8 mouse cellular contexts compared by ENCODE assay signal in the genomic region with DNA sequence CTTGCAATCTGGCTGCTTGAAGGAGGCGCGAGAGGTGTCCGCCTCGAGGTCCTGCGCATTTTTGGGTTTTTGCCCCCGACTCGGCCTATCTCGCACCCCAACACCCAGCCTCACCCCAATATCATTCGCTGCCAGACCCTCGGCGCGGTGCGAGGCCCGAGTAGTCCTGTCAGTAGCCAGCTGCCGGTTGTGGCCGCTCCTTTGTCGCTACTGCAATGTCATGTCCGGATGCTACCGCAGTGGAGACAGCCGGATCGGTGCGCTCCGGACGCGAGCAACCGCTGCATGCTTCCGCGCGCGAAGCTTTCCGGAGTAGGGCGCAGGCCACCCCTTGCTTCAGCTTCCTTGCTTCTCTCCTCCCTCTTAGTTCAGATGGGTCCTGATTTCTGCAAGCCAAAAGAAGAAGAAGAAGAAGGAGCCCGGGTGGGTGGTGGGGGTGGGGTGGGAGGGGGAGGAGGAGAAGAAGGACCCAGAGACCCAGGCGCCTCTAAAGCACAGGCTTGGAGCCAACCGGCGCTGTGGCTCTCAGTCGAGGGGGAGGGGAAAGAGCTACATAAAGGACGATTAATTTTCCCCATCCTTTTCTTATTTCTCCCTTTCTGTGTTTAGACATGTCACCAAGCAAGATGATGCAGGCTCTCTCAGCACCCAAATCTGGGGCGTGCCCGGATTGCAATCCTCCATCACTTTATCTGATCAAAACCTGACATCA. TPM values are rescaled to one million over a fixed set of nuclear protein-coding genes. Genes with fewer than 3 reads are reported as not detected.
DNase-seq lines count a peak whose midpoint lies in the region; ATAC-seq lines count a peak whose summit lies in the region.

No protein-coding gene starts in this region.

- H3K9me3 ChIP-seq in hindbrain, embryonic 12.5 days (replicated peaks): no peaks in the 10 kb centered on the region

- peak; percentile 26; the same call in 1 of the 2 replicates for ATAC-seq in frontal cortex, adult (ENCODE audit: low TSS enrichment)
- peak; percentile 62 for ATAC-seq in hindbrain, embryonic 12.5 days (ENCODE audit: low FRiP score)
- peak; percentile 77 for ATAC-seq in megakaryocyte progenitor cell, adult 5-6 weeks (replicated peaks; ENCODE audit: poor library complexity)

- peak; percentile 62 for DNase-seq in Muller cell, postnatal 12 days (ENCODE audit: inconsistent ontology term)
- DNase-seq in cerebellum, postnatal 10 days: peak; percentile 75 to 77
- peak; percentile 55 to 66 for DNase-seq in left cerebral cortex, postnatal 36 days (ENCODE audit: low spot score in 2 of 2)
- peak; percentile 67 for DNase-seq in right cerebral cortex, postnatal 14 days
- DNase-seq in c-Kit-positive CD71-positive TER-119-positive erythroid progenitor cells, embryonic 14.5 days (ENCODE audit: low spot score): no peak

- WGBS in hindbrain, embryonic 12.5 days: 2% methylated on average over 39 of the region's 40 CpGs

- peak overlapping the region; percentile 82 for H3K4me3 ChIP-seq in hindbrain, embryonic 12.5 days

- intact Hi-C loops in left cerebral cortex, postnatal 36 days (cut with DNase I): loop anchor here (1.0 to 10.0 kb wide), 2 partner anchors 60 to 437 kb away; no protein-coding TSS in a partner anchor

- peak overlapping the region; percentile 77 for H3K4me2 ChIP-seq in hindbrain, embryonic 12.5 days (replicated peaks)

- H3K27ac ChIP-seq in hindbrain, embryonic 12.5 days: peak overlapping the region; percentile 95

- H3K27me3 ChIP-seq in hindbrain, embryonic 12.5 days: no peaks in the 10 kb centered on the region

- peaks cover 11% of the 10 kb centered on the region for H3K4me1 ChIP-seq in hindbrain, embryonic 12.5 days

- H3K9ac ChIP-seq in hindbrain, embryonic 12.5 days: peak overlapping the region; percentile 95

- peaks cover 10% of the 10 kb centered on the region; the same call in 1 of the 2 replicates for H3K36me3 ChIP-seq in hindbrain, embryonic 12.5 days

RNA-seq across cellular contexts. Expression of gene Tnfrsf21, which starts 1.1 kb away (rescaled TPM):
- 44.9 and 50.3 TPM in 2 replicates for polyA plus RNA-seq in hindbrain, embryonic 12.5 days (2016; fragmentation: Nextera tagmentation; extraction: Ambion mirVana)
- total RNA-seq in left cerebral cortex, postnatal 36 days (2021): 10 to 100 TPM; 76.9 to 79.8 TPM
- total RNA-seq in megakaryocyte progenitor cell, adult 5-6 weeks (2015): 58.2 and 69.6 TPM in 2 replicates
- total RNA-seq in megakaryocyte progenitor cell, adult 5-6 weeks (2017): 47.0 and 49.0 TPM in 2 replicates

Comparison
In these comparisons a context has a peak if more than half of its experiments do, and no peak if none do; other contexts are left out.
1. ATAC-seq: peak in every context shown above with its lines; median percentile 77 in megakaryocyte progenitor cell, adult 5-6 weeks; 62 in hindbrain, embryonic 12.5 days; 26 in frontal cortex, adult.